Mouse (Mus musculus) CH12.LX (cell line): ENCODE results near the gene Slc16a9. TPM values are rescaled to one million over a fixed set of nuclear protein-coding genes. Genes with fewer than 3 reads are reported as not detected.

Experiments
- DNase-seq: peaks from one replicate; pipeline ENCODE4 v3.0.0-alpha.2; 2013; ENCODE audit errors: extremely low read depth
- H3K27ac ChIP-seq: 2 replicates; pipeline ENCODE4 v1.5.1; 2012; ENCODE audit warnings: low read depth, mild to moderate bottlenecking, control low read depth, moderate library complexity; ENCODE audit not compliant: insufficient read depth
- H3K27me3 ChIP-seq: replicated peaks from 2 replicates; pipeline ENCODE3; 2012; ENCODE audit warnings: inconsistent platforms
- H3K36me3 ChIP-seq, 2 experiments: replicated peaks in 1 of 2; 2 replicates each; pipeline versions ENCODE3 to v1.6.1; 2012; ENCODE audit warnings: inconsistent platforms in 1 of 2, low read length in 1 of 2, mild to moderate bottlenecking in 1 of 2, mixed read lengths in 1 of 2, moderate library complexity in 1 of 2; ENCODE audit not compliant: control insufficient read depth in 1 of 2, insufficient read depth in 1 of 2
- H3K4me1 ChIP-seq, 2 experiments: 2 replicates each; pipeline ENCODE4 v1.6.1; 2012; ENCODE audit warnings: inconsistent platforms in 1 of 2, moderate library complexity in 1 of 2; ENCODE audit not compliant: insufficient read depth in 2 of 2, control insufficient read depth in 1 of 2
- H3K4me2 ChIP-seq: 2 replicates; pipeline ENCODE4 v1.6.1; 2012; ENCODE audit warnings: low read depth, mild to moderate bottlenecking, control low read depth; ENCODE audit not compliant: poor library complexity, insufficient read depth, severe bottlenecking
- H3K4me3 ChIP-seq, 3 experiments: fragments of 150-350 bp in 1 of 3; sonication (generic) in 1 of 3; replicated peaks in 1 of 3; 2 replicates each; pipeline versions ENCODE3 to v1.5.1; 2011 to 2012; ENCODE audit warnings: low read depth in 2 of 3, low read length in 2 of 3, mild to moderate bottlenecking in 2 of 3, moderate library complexity in 2 of 3, control low read depth in 1 of 3, improper control_type of control experiment in 1 of 3, inconsistent platforms in 1 of 3, mixed read lengths in 1 of 3; ENCODE audit not compliant: poor library complexity in 1 of 3
- H3K79me2 ChIP-seq: replicated peaks from 2 replicates; pipeline ENCODE4 v1.6.1; 2012; ENCODE audit warnings: mild to moderate bottlenecking, moderate library complexity; ENCODE audit not compliant: control insufficient read depth, poor library complexity, insufficient read depth, severe bottlenecking; ENCODE audit errors: extremely low read depth
- H3K9ac ChIP-seq: 2 replicates; pipeline ENCODE4 v1.6.1; 2012; ENCODE audit warnings: low read depth, mild to moderate bottlenecking, control low read depth, moderate library complexity; ENCODE audit not compliant: insufficient read depth
- H3K9me3 ChIP-seq: replicated peaks from 2 replicates; pipeline ENCODE3; 2012; ENCODE audit warnings: low read length, inconsistent platforms, mixed read lengths
- BHLHE40 ChIP-seq: IDR thresholded peaks from 2 replicates; pipeline ENCODE4 v1.6.1; 2011; ENCODE audit warnings: mild to moderate bottlenecking, low read depth, low read length, improper control_type of control experiment
- CHD2 ChIP-seq: IDR thresholded peaks from 2 replicates; pipeline ENCODE4 v1.6.1; 2011; ENCODE audit warnings: low read length, improper control_type of control experiment
- CTCF ChIP-seq, 2 experiments: IDR thresholded peaks in 1 of 2; conservative IDR thresholded peaks in 1 of 2; 2 replicates each; pipeline ENCODE4 v1.5.1; 2011 to 2012; ENCODE audit warnings: low read depth in 2 of 2, low read length in 2 of 2, improper control_type of control experiment in 1 of 2, inconsistent platforms in 1 of 2, mild to moderate bottlenecking in 1 of 2, moderate library complexity in 1 of 2
- EP300 ChIP-seq: IDR thresholded peaks from 2 replicates; pipeline ENCODE4 v1.6.1; 2011; ENCODE audit warnings: low read length, improper control_type of control experiment
- JUND ChIP-seq: conservative IDR thresholded peaks from 2 replicates; pipeline ENCODE4 v1.6.1; 2011; ENCODE audit warnings: low read depth, low read length, improper control_type of control experiment
- MAFK ChIP-seq: IDR thresholded peaks from 2 replicates; pipeline ENCODE4 v1.6.1; 2011; ENCODE audit warnings: low read length, improper control_type of control experiment; ENCODE audit not compliant: insufficient replicate concordance
- MAX ChIP-seq: IDR thresholded peaks from 2 replicates; pipeline ENCODE4 v1.6.1; 2011; ENCODE audit warnings: low read length, improper control_type of control experiment
- MAZ ChIP-seq: IDR thresholded peaks from 2 replicates; pipeline ENCODE4 v1.6.1; 2012; ENCODE audit warnings: low read depth, mild to moderate bottlenecking, inconsistent platforms, low read length, improper control_type of control experiment, moderate library complexity
- MEF2A ChIP-seq: IDR thresholded peaks from 2 replicates; pipeline ENCODE4 v1.6.1; 2014; ENCODE audit warnings: low read depth, mild to moderate bottlenecking, inconsistent platforms, low read length, improper control_type of control experiment, borderline replicate concordance
- MXI1 ChIP-seq: IDR thresholded peaks from 2 replicates; pipeline ENCODE4 v1.6.1; 2011; ENCODE audit warnings: mild to moderate bottlenecking, low read depth, low read length, improper control_type of control experiment
- MYC ChIP-seq: IDR thresholded peaks from 2 replicates; pipeline ENCODE4 v1.6.1; 2011; ENCODE audit warnings: low read depth, mild to moderate bottlenecking, improper control_type of control experiment, low read length
- NELFE ChIP-seq: IDR thresholded peaks from 2 replicates; pipeline ENCODE4 v1.6.1; 2011; ENCODE audit warnings: low read depth, low read length, improper control_type of control experiment
- NRF1 ChIP-seq: IDR thresholded peaks from 2 replicates; pipeline ENCODE4 v1.6.1; 2014; ENCODE audit warnings: low read depth, mild to moderate bottlenecking, inconsistent platforms, low read length, improper control_type of control experiment, moderate library complexity
- PAX5 ChIP-seq: IDR thresholded peaks from 2 replicates; pipeline ENCODE4 v1.6.1; 2012; ENCODE audit warnings: low read length, inconsistent platforms, mixed read lengths
- POLR2A ChIP-seq: IDR thresholded peaks from 2 replicates; pipeline ENCODE4 v1.6.1; 2011; ENCODE audit warnings: low read depth, mild to moderate bottlenecking, improper control_type of control experiment, low read length
- RAD21 ChIP-seq: IDR thresholded peaks from 2 replicates; pipeline ENCODE4 v1.6.1; 2011; ENCODE audit warnings: low read depth, mild to moderate bottlenecking, low read length, improper control_type of control experiment, moderate library complexity
- TBP ChIP-seq: conservative IDR thresholded peaks from 2 replicates; pipeline ENCODE4 v1.6.1; 2011; ENCODE audit warnings: low read depth, low read length, improper control_type of control experiment
- ZKSCAN1 ChIP-seq: IDR thresholded peaks from 2 replicates; pipeline ENCODE4 v1.6.1; 2012; ENCODE audit warnings: low read depth, inconsistent platforms, low read length, improper control_type of control experiment, borderline replicate concordance
- ZMIZ1 ChIP-seq: IDR thresholded peaks from 2 replicates; pipeline ENCODE4 v1.6.1; 2012; ENCODE audit warnings: low read depth, mild to moderate bottlenecking, inconsistent platforms, low read length, improper control_type of control experiment
- dilution Hi-C: fragments of 300-500 bp; cut with MboI; formaldehyde crosslinking; loops from 2 replicates; pipeline ENCODE4 v1.14.3; 2020; ENCODE audit warnings: low sequenced_read_pairs; ENCODE audit not compliant: extremely low pct_unique_long_range_greater_than_20kb, extremely low pct_ligation_motif_present
- in situ Hi-C: fragments of 300-500 bp; cut with MboI; formaldehyde crosslinking; loops from 3 replicates; pipeline ENCODE4 v1.14.3; 2019; ENCODE audit warnings: low sequenced_read_pairs, low pct_ligation_motif_present, low pct_unique_long_range_greater_than_20kb, mixed read lengths
- polyA plus RNA-seq: library from polyadenylated mRNA; unstranded; fragments of >175 nt; gene quantifications from 2 replicates; pipeline ENCODE4 v1.2.1, GENCODE M21; 2012; ENCODE audit warnings: low read depth; ENCODE audit not compliant: insufficient read length
- total RNA-seq, 2 experiments: library from RNA; depleted of rRNA; stranded (reverse); fragments of 300-350 nt in 1 of 2; fragments of >200 nt in 1 of 2; gene quantifications; 2 replicates each; pipeline ENCODE4 v1.2.3; 2012 to 2014

The Slc16a9 gene
- total and polyA plus RNA-seq, 3 experiments = not detected

DNA sequence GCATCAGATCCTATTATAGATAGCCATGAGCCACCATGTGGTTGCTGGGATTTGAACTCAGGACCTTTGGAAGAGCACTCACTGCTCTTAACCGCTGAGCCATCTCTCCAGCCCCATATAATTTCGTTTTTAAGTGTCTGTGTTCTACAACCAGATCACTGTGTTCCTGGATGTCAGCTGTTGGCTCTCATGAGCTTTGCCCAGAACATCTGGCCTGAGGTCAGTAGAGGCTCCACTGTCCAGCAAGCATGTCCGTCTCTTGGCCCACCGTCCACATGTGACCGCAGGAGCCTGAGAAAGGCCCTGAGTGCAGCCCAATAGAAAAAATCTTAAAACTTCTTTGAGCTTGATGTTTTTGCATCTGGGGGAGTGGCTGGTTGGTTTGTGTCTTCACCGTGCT, 48.2 kb upstream of the Slc16a9 start:
- in situ Hi-C loops (loop anchor here (10.0 kb wide), 1 partner anchor 98 kb away; no protein-coding TSS in a partner anchor), dilution Hi-C loops (no loop called here)
- no peak for DNase-seq
- H3K9me3 ChIP-seq = no peaks in the 10 kb centered on the region
- no peak overlapping the region for H3K27ac ChIP-seq
- peaks cover 2 to 25% of the 10 kb centered on the region in 2 experiments; a peak in 2 of 4 replicates for H3K4me1 ChIP-seq
- TF ChIP-seq MXI1 (no peak), JUND (no peak), ZMIZ1 (no peak), MYC (no peak), MAFK (no peak), CHD2 (no peak), ZKSCAN1 (no peak), BHLHE40 (no peak), TBP (no peak), CTCF (conservative IDR thresholded peaks at IDR 0.05 in 1 of 2, IDR thresholded peaks at IDR 0.05 in 1 of 2; ENCODE audit: low read depth in 2 of 2, low read length in 2 of 2) (no peak), MEF2A (no peak), RAD21 (no peak), NELFE (no peak), NRF1 (no peak), MAX (no peak), POLR2A (no peak)
- no peak overlapping the region for H3K4me3 ChIP-seq
- H3K9ac ChIP-seq = no peak overlapping the region
- peaks cover 9 to 26% of the 10 kb centered on the region in 2 experiments for H3K36me3 ChIP-seq
- peak overlapping the region; percentile 16; the same call in 1 of the 2 replicates for H3K4me2 ChIP-seq
- no peaks in the 10 kb centered on the region for H3K79me2 ChIP-seq
- H3K27me3 ChIP-seq = no peaks in the 10 kb centered on the region

DNA sequence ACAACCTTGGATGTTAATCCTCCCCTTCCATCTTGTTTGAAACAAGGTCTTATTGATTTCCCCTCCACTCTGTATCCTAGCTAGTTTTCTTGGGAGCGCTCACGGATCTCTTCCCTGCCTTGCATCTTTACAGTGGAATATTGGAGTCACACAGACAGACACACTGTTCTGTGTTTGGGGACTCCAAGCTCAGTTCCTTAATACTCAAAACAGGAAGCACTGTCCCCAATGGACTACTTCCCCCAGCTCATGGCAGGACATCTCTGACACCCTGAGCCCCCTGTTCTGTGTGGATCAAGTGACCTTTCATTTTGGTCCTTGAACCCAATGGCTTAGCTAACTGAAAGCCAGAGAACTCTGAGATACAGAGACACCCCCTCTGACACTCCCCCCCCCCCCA, 47.3 kb upstream of the Slc16a9 start:
- H3K4me2 ChIP-seq = no peak overlapping the region
- H3K27me3 ChIP-seq = no peaks in the 10 kb centered on the region
- peaks cover 2 to 25% of the 10 kb centered on the region in 2 experiments; a peak in 2 of 4 replicates for H3K4me1 ChIP-seq
- H3K9me3 ChIP-seq = no peaks in the 10 kb centered on the region
- TF ChIP-seq EP300 (no peak), CTCF (conservative IDR thresholded peaks at IDR 0.05 in 1 of 2, IDR thresholded peaks at IDR 0.05 in 1 of 2; ENCODE audit: low read depth in 2 of 2, low read length in 2 of 2) (no peak), ZKSCAN1 (no peak), MAZ (no peak), NELFE (no peak), PAX5 (no peak), ZMIZ1 (no peak)
- no peak overlapping the region for H3K27ac ChIP-seq
- no peak overlapping the region for H3K9ac ChIP-seq
- in situ Hi-C loops = loop anchor here (10.0 kb wide), 1 partner anchor 97 kb away; no protein-coding TSS in a partner anchor
- no peak overlapping the region for H3K4me3 ChIP-seq
- peaks cover 7 to 16% of the 10 kb centered on the region in 2 experiments for H3K36me3 ChIP-seq
- DNase-seq = no peak
- no peaks in the 10 kb centered on the region for H3K79me2 ChIP-seq
- dilution Hi-C loops = no loop called here
